Mouse (Mus musculus) neural tube, embryonic 12.5 days (tissue): Measurements from ENCODE around the gene Nlgn2. TPM values are rescaled to one million over a fixed set of nuclear protein-coding genes. Genes with fewer than 3 reads are reported as not detected.

ENCODE experiments used
- ATAC-seq: fragments of 200-750 bp; cut with Nextera tagmentation; 2 replicates; pipeline ENCODE4 v1.8.0; 2017; ENCODE audit warnings: low read depth, mild to moderate bottlenecking, moderate TSS enrichment, moderate library complexity; ENCODE audit not compliant: low FRiP score
- H3K27ac ChIP-seq: fragments of 300-500 bp; sonication (generic); 2 replicates; pipeline ENCODE4 v1.5.1; 2016
- H3K27me3 ChIP-seq: fragments of 300-500 bp; sonication (generic); replicated peaks from 2 replicates; pipeline ENCODE4 v1.6.1; 2016; ENCODE audit warnings: mild to moderate bottlenecking
- H3K36me3 ChIP-seq: fragments of 300-500 bp; sonication (generic); 2 replicates; pipeline ENCODE4 v1.6.1; 2016; ENCODE audit warnings: mild to moderate bottlenecking
- H3K4me1 ChIP-seq: fragments of 300-500 bp; sonication (generic); 2 replicates; pipeline ENCODE4 v1.6.1; 2016
- H3K4me2 ChIP-seq: fragments of 300-500 bp; sonication (generic); replicated peaks from 2 replicates; pipeline ENCODE4 v1.6.1; 2016; ENCODE audit warnings: mild to moderate bottlenecking
- H3K4me3 ChIP-seq: fragments of 300-500 bp; sonication (generic); 2 replicates; pipeline ENCODE4 v1.5.1; 2016
- H3K9ac ChIP-seq: fragments of 300-500 bp; sonication (generic); 2 replicates; pipeline ENCODE4 v1.6.1; 2016; ENCODE audit warnings: mild to moderate bottlenecking
- H3K9me3 ChIP-seq: fragments of 300-500 bp; sonication (generic); 2 replicates; pipeline ENCODE4 v1.6.1; 2016; ENCODE audit warnings: mild to moderate bottlenecking
- WGBS: fragments of 180-500 bp; shearing (Covaris S2); methylation state at CpG from one replicate; pipeline ENCODE4 v1.1.7; 2016; 5-methylcytosine and 5-hydroxymethylcytosine counted together
- polyA plus RNA-seq: library from polyadenylated mRNA; unstranded; fragments of >200 nt; fragmentation: Nextera tagmentation; extraction: Ambion mirVana; gene quantifications from 2 replicates; pipeline ENCODE4 v1.2.1, GENCODE M21; 2016

Nlgn2 gene
- polyA plus RNA-seq, 1 experiment from 2014 or later = 14.1 TPM

DNA sequence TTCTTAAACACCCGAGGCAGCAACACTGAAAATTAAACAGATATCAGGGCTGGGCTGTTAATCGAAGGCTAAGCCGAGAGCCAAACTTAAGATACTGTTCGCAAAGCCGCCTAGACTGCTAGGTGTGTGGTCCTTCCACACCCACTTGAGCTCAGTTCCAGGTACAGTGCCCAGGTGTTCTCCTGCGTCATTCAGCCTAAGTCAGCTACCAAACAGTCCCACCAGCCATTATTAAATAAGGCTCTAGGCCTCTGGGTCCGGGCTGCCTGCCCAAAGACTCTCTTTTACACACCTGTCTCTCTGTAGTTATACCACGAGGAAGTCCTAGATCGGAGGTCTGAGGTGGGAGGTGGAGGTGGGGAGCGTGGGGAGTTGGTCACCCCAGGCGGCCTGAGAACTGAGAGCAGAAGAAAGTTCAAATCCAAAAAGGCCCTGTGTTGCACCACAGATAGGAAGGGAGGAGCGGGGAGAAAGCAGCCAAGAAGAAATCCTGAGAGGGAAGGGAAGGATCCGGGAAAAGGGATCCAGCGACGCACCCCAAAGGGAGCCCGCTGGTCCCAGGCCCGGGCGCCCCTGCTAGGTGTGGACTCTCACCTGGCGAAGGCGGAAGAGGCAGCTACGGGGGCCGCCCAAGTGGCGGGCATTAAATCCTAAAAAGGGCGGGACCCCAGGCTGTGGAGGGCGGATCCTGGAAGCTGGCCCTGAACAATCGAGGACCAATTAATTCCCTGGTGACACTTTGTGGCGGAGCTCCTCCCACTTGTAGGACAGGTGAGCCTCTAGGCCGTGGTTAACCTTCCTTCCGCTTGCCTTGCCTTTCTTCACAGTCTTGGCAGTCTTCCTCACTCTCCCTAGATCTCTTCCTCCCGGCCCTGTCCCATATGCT is 20.8 kb upstream of the Nlgn2 start, which contains the start of gene Tnk1:
Tnk1 (minus strand) TSS at position 618 of the 886 bp plus-strand sequence.
- 19% methylated on average over 30 of the region's 30 CpGs for WGBS
- peaks cover 2% of the 10 kb centered on the region for H3K4me1 ChIP-seq
- ATAC-seq = no peak
- H3K27ac ChIP-seq = no peak within 1 kb of the TSS
- H3K4me2 ChIP-seq = no peak within 1 kb of the TSS
- H3K4me3 ChIP-seq = no peak within 1 kb of the TSS
- H3K27me3 ChIP-seq = peaks cover 24% of the 10 kb centered on the region
- no peak within 1 kb of the TSS for H3K9ac ChIP-seq
- H3K9me3 ChIP-seq = no peaks in the 10 kb centered on the region
- no peaks in the 10 kb centered on the region for H3K36me3 ChIP-seq

DNA sequence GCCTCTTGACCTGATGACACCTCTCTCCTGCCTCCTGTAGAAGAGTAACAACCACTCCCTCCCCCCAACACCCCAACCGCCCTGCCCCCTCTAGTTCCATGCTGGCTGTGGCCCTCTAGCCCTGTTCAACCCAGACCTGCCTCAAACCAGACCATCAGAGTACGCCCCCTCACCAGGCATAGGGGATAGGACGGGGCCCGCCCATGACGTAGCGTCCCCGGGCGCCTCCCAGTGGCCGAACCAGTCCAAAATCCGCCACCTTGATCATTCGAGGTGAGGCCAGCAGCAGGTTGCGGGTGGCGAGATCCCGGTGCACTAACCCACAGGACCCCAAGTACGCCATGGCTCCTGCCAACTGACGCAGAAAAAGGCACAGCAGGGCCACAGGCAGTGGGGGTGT is 17.8 kb upstream of the Nlgn2 start:
- Histone ChIP-seq H3K27ac (no peak overlapping the region), H3K4me1 (peaks cover 8% of the 10 kb centered on the region), H3K36me3 (peaks cover 20% of the 10 kb centered on the region), H3K9me3 (no peaks in the 10 kb centered on the region), H3K9ac (no peak overlapping the region), H3K4me2 (0 out of 2 replicates have a peak overlapping the region, but pooled peaks have one; percentile 16), H3K4me3 (no peak overlapping the region), H3K27me3 (peaks cover 24% of the 10 kb centered on the region)
- no peak; the same call in 1 of the 2 replicates for ATAC-seq
- WGBS = 25% methylated on average over 16 of the region's 16 CpGs

DNA sequence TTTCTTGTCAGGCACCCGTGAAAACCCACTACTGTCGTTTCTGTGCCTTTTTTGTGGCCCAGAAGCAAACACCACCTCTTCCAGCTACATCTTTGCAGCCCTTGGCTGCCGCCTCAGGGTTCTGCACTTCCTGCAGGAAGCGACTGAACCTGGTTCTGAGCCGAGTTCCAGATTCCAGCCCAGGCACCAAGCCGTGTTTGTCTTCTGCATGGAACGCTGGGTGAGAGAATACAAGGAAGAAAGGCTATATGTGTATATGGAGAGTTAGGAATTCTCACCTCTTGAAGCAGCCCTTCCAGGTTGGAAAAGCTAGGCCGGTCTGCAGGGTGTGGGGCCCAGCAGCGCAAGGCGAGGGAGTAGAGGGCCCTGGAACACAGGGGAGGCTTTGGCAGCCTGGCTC is 17.1 kb upstream of the Nlgn2 start:
- Histone ChIP-seq H3K4me2 (no peak overlapping the region), H3K27me3 (peaks cover 21% of the 10 kb centered on the region), H3K27ac (no peak overlapping the region), H3K4me3 (no peak overlapping the region), H3K9me3 (no peaks in the 10 kb centered on the region), H3K9ac (no peak overlapping the region), H3K4me1 (peaks cover 8% of the 10 kb centered on the region), H3K36me3 (peaks cover 27% of the 10 kb centered on the region)
- 86% methylated on average over 10 of the region's 10 CpGs for WGBS
- no peak for ATAC-seq

DNA sequence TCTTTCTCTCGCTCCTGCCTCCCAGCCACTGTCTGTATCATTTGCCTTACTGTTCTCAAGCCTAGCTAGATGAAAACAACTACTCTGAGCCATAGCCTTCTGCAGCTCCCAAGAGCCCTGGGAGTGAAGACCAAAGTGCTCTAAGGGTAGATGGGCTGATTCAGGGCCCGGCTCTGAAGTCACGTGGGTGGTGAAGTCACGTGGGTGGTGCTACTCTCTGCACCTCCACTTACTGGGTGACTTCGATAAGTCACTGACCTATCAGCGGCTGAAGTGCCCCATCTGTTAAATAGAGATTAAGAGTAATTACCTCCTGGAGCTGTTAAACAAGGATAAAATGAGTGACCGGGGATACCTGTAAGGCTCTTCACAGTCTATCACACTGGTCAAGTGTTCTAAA is 16.4 kb upstream of the Nlgn2 start:
- H3K9me3 ChIP-seq = no peaks in the 10 kb centered on the region
- H3K27ac ChIP-seq = no peak overlapping the region
- H3K4me1 ChIP-seq = peaks cover 8% of the 10 kb centered on the region
- no peak overlapping the region for H3K4me3 ChIP-seq
- H3K36me3 ChIP-seq = peaks cover 33% of the 10 kb centered on the region
- H3K27me3 ChIP-seq = peaks cover 15% of the 10 kb centered on the region
- ATAC-seq = no peak
- 68% methylated on average over 7 of the region's 7 CpGs for WGBS
- H3K9ac ChIP-seq = no peak overlapping the region
- no peak overlapping the region for H3K4me2 ChIP-seq

DNA sequence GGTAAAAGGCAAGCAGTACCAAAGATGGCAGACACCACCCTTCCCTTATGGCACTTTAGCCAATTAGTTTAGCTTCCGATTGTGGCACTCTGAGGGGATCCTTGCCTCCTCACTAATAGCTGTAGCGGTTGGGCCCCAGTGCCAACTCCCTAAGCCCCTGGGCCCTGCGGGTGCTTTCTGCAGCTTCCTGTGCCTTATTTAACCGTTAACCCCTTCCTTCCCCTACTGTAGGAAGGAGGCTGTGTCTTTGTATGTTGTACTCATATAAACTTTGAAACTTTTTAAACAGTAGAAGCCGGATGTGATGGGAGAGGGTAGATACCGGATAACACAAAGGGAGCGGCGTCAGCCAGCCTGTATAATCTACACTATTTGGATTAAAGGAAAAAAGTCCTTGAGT is 13.2 kb upstream of the Nlgn2 start:
- no peak for ATAC-seq
- Histone ChIP-seq H3K27ac (no peak overlapping the region), H3K4me3 (no peak overlapping the region), H3K4me2 (no peak overlapping the region), H3K4me1 (peaks cover 24% of the 10 kb centered on the region), H3K27me3 (no peaks in the 10 kb centered on the region), H3K36me3 (peaks cover 38% of the 10 kb centered on the region), H3K9ac (no peak overlapping the region), H3K9me3 (no peaks in the 10 kb centered on the region)
- WGBS = 81% methylated on average over 8 of the region's 8 CpGs

DNA sequence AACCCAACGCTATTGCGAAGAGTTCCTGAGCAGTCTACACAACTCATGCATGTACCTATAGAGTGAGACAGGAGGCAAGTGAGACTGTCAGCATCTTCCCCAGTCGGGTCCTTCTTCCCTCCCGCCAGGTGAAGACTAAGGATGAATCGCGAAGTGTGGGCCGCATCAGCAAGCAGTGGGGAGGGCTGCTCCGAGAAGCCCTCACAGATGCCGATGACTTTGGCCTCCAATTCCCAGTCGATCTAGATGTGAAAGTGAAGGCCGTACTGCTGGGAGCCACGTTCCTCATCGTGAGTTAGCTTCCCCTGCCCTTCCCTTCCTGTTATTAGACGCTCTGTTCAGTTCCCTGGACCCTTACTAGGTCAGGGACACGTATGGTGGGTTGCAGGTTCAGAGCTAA is 12.3 kb upstream of the Nlgn2 start:
- Histone ChIP-seq H3K4me2 (no peak overlapping the region), H3K4me3 (no peak overlapping the region), H3K4me1 (peaks cover 31% of the 10 kb centered on the region), H3K27me3 (no peaks in the 10 kb centered on the region), H3K27ac (no peak overlapping the region), H3K9me3 (no peaks in the 10 kb centered on the region), H3K9ac (no peak overlapping the region), H3K36me3 (peaks cover 38% of the 10 kb centered on the region)
- no peak for ATAC-seq
- 95% methylated on average over 15 of the region's 15 CpGs for WGBS

DNA sequence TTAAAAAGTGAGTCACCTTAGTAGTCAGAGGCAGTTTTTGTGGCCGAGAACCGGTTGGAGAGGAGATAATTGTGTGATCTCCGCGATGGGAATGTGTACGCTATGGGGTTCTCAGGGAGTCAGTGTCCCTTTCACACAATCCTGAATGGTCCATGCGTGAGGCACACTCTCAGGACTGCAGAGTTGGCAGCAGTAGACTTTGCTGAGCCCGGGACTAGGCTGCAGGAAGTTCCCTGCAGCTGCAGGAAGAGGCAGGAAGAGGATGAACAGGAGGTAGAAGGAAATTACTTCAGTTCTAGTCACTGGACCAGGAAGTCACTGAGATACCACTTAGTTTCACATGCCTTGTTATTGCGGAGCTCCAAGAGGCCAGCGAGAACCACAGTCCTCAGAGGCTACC is 11.5 kb upstream of the Nlgn2 start:
- WGBS = 93% methylated on average over 9 of the region's 9 CpGs
- Histone ChIP-seq H3K9me3 (no peaks in the 10 kb centered on the region), H3K4me3 (no peak overlapping the region), H3K9ac (no peak overlapping the region), H3K36me3 (peaks cover 38% of the 10 kb centered on the region), H3K27ac (no peak overlapping the region), H3K27me3 (no peaks in the 10 kb centered on the region), H3K4me2 (no peak overlapping the region), H3K4me1 (peaks cover 31% of the 10 kb centered on the region)
- no peak for ATAC-seq

DNA sequence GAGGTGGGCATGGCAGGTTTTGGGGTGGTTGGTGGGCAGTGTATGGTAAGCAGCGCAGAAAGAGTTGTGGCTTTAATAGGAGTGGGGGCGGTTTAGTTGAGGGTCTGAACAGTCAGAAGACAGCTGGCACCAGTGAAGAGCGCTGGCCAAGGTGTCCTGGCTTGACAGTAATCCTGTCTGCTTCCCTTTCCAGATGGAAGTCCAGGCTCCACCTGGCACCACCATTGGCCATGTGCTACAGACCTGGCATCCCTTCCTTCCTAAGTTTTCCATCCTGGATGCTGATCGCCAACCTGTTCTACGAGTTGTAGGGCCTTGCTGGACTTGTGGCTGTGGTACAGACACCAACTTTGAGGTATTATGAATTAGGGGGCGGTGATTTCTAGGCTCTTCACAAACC is 10.4 kb upstream of the Nlgn2 start:
- Histone ChIP-seq H3K4me3 (peak overlapping the region; percentile 65; the same call in 1 of the 2 replicates), H3K9ac (no peak overlapping the region; the same call in 1 of the 2 replicates), H3K27ac (no peak overlapping the region), H3K36me3 (peaks cover 38% of the 10 kb centered on the region), H3K27me3 (no peaks in the 10 kb centered on the region), H3K4me2 (peak overlapping the region; percentile 74), H3K9me3 (no peaks in the 10 kb centered on the region), H3K4me1 (peaks cover 26% of the 10 kb centered on the region)
- WGBS = 96% methylated on average over 6 of the region's 6 CpGs
- ATAC-seq = no peak

DNA sequence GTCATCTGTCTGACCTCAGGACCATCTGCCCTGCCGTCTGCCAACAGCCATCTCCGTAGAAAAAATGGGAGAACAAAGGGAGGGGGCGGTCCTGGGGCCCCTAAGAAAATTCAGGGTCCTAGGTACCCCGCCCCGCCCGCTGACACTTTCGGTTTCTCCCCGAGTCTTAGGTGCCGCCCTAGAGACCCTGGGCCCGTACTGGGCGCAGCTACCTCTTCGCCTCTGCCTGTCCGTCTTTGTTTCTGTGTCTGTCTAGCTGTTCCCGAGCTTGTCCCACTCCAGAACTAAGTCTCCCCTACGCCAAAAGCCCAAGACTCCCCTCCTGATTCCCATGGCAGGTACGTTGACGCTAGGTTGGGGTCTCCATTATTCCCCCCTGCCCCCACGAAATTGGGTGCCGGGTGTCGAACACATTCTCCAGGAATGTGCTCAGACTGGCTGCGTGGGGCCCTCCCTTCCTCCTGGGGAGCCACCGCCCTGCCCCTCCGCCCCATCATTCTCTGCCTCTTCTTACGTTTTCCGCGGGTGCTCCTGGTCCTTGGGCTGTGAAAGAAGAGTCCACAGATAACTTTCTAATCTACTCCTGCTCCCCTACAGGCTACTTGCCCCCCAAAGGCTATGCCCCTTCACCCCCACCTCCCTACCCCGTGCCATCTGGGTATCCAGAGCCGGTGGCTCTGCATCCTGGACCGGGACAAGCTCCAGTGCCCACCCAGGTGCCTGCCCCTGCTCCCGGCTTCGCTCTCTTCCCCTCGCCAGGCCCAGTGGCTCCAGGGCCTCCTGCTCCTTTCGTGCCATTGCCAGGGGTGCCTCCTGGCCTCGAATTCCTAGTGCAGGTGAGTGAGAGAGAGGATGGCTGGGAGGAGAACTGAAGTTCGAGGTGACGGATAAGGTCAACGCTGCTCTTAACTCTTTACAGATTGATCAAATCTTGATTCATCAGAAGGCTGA is 9.4 kb upstream of the Nlgn2 start:
- peaks cover 34% of the 10 kb centered on the region for H3K36me3 ChIP-seq
- H3K9me3 ChIP-seq = no peaks in the 10 kb centered on the region
- peaks cover 23% of the 10 kb centered on the region for H3K4me1 ChIP-seq
- peak overlapping the region; percentile 93; the same call in 1 of the 2 replicates for H3K27ac ChIP-seq
- H3K9ac ChIP-seq = peak overlapping the region; percentile 84
- H3K4me3 ChIP-seq = peak overlapping the region; percentile 65
- 11% methylated on average over 37 of the region's 37 CpGs for WGBS
- peak; percentile 46 for ATAC-seq
- H3K4me2 ChIP-seq = peak overlapping the region; percentile 74
- no peaks in the 10 kb centered on the region for H3K27me3 ChIP-seq

DNA sequence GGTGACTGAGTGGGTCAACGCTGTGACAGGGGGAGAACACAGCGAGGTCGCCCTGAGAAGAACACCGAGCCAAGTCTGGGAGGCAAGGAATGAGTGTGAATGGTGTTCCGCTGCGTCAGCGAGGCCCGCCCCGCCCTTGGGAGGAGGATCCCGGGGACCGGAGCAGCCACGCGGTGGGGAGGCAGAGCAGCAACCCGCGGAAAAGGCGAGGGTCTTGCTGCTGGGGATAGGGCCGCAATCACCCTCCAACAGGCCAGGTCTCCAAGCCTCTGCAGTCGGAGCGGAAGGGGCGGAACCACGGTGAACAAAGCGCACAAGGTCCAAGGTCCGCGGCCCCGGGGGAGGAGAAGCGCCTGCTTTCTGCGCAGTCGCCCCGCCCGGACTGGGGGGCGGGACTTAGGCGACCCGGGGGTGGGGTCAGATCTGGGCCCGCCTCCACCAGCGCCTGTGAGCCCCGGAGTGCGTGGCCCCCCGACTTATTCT is 8.7 kb upstream of the Nlgn2 start, which contains the start of gene Plscr3:
Plscr3 (plus strand) TSS at position 179 of the 483 bp plus-strand sequence.
- WGBS = under 1% methylated on average over 38 of the region's 38 CpGs
- H3K27me3 ChIP-seq = no peaks in the 10 kb centered on the region
- H3K4me1 ChIP-seq = peaks cover 23% of the 10 kb centered on the region
- H3K9ac ChIP-seq = peak within 1 kb of the TSS; percentile 84
- ATAC-seq = peak; percentile 91
- H3K9me3 ChIP-seq = no peaks in the 10 kb centered on the region
- peak within 1 kb of the TSS; percentile 93 for H3K27ac ChIP-seq
- H3K4me2 ChIP-seq = peak within 1 kb of the TSS; percentile 74
- peaks cover 26% of the 10 kb centered on the region for H3K36me3 ChIP-seq
- peak within 1 kb of the TSS; percentile 65 for H3K4me3 ChIP-seq

DNA sequence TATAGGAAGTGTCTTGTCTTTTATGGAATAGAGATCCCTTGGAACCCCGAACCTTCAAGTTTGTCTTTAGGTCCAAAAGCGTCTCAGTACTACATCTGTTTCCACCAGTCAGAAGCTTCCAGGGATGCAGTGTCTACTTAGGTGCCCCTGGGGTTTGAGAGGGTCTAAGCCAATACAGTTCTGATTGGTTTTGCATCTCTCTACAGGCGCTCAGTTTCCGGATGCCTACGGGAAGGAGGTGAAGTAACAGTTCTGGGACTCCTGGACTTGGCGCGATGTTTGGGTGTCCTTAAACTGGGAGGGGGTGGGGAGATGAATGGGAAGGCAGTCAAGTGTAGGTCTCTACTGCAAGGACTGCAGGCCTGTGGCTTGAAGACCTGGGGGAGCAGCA is 1.1 kb upstream of the Nlgn2 start:
- peak overlapping the region; percentile 74; the same call in 1 of the 2 replicates for H3K27ac ChIP-seq
- H3K4me2 ChIP-seq = peak overlapping the region; percentile 90
- H3K9me3 ChIP-seq = no peaks in the 10 kb centered on the region
- no peak for ATAC-seq
- H3K9ac ChIP-seq = peak overlapping the region; percentile 58
- peak overlapping the region; percentile 84 for H3K4me3 ChIP-seq
- peaks cover under 1% of the 10 kb centered on the region; the same call in 1 of the 2 replicates for H3K27me3 ChIP-seq
- H3K4me1 ChIP-seq = peaks cover 41% of the 10 kb centered on the region
- H3K36me3 ChIP-seq = peaks cover 2% of the 10 kb centered on the region
- 2% methylated on average over 7 of the region's 7 CpGs for WGBS
